Mouse (Mus musculus): ENCODE results near the gene A430078G23Rik. TPM values are rescaled to one million over a fixed set of nuclear protein-coding genes. Genes with fewer than 3 reads are reported as not detected.
A peak's percentile ranks its signal among the peaks of the same experiment; 100 is the strongest.

The A430078G23Rik gene
- total and polyA plus RNA-seq, 3 experiments = 2.8 to 3.8 TPM; not detected in 1

GRCm38 (mm10) chr8:3345337-3345736, 7.9 kb upstream of the A430078G23Rik start:
- Histone ChIP-seq H3K79me2 (ENCODE audit: control insufficient read depth, insufficient read depth, low read length, poor library complexity) (no peaks in the 10 kb centered on the region), H3K9me3 (replicated peaks; ENCODE audit: insufficient read depth, low read length) (no peaks in the 10 kb centered on the region), H3K27ac (ENCODE audit: control insufficient read depth, low read depth, low read length) (no peak overlapping the region), H3K9ac (ENCODE audit: control insufficient read depth, low read depth, low read length, poor library complexity, severe bottlenecking) (no peak overlapping the region), H3K4me3 (ENCODE audit: control insufficient read depth in 1 of 2, insufficient read depth in 1 of 2, low read depth in 2 of 2, low read length in 2 of 2) (no peak overlapping the region), H3K4me1 (ENCODE audit: control insufficient read depth in 1 of 2, insufficient read depth in 2 of 2, low read length in 2 of 2) (peaks cover 3 to 9% of the 10 kb centered on the region in 2 experiments), H3K36me3 (ENCODE audit: control insufficient read depth in 1 of 2, insufficient read depth in 2 of 2, low read length in 2 of 2) (peaks cover 0 to 6% of the 10 kb centered on the region in 2 experiments; a peak in 2 of 4 replicates), H3K27me3 (ENCODE audit: control insufficient read depth in 1 of 2, insufficient read depth in 2 of 2, low read length in 2 of 2) (no peaks in the 10 kb centered on the region)
- no peak for DNase-seq (ENCODE audit: low read depth, low spot score)
- TF ChIP-seq ZNF384 (IDR thresholded peaks at IDR 0.05; ENCODE audit: low read depth, low read length) (no peak), E2F4 (IDR thresholded peaks at IDR 0.05; ENCODE audit: borderline replicate concordance, low read depth, low read length) (no peak)

- no peak overlapping the region for H3K9ac ChIP-seq (ENCODE audit: control insufficient read depth, low read depth, low read length, poor library complexity, severe bottlenecking)
- no peak overlapping the region for H3K27ac ChIP-seq (ENCODE audit: control insufficient read depth, low read depth, low read length)
- H3K27me3 ChIP-seq (ENCODE audit: control insufficient read depth in 1 of 2, insufficient read depth in 2 of 2, low read length in 2 of 2) = no peaks in the 10 kb centered on the region
- H3K4me1 ChIP-seq (ENCODE audit: control insufficient read depth in 1 of 2, insufficient read depth in 2 of 2, low read length in 2 of 2) = peaks cover 3 to 9% of the 10 kb centered on the region in 2 experiments
- peaks cover 0 to 6% of the 10 kb centered on the region in 2 experiments; a peak in 2 of 4 replicates for H3K36me3 ChIP-seq (ENCODE audit: control insufficient read depth in 1 of 2, insufficient read depth in 2 of 2, low read length in 2 of 2)
- TF ChIP-seq POLR2A (IDR thresholded peaks at IDR 0.05; ENCODE audit: control insufficient read depth in 1 of 2, insufficient read depth in 1 of 2, low read depth in 1 of 2, low read length in 2 of 2, poor library complexity in 1 of 2) (0 out of 4 replicates have a peak, but pooled peaks of 1 of the 2 experiments have one; percentile 36), TAL1 (IDR thresholded peaks at IDR 0.05; ENCODE audit: low read length) (no peak)
- DNase-seq (ENCODE audit: low read depth, low spot score) = peak; percentile 79
- peak overlapping the region in 1 of 2 experiments; percentile 26; a peak in 1 of 4 replicates for H3K4me3 ChIP-seq (ENCODE audit: control insufficient read depth in 1 of 2, insufficient read depth in 1 of 2, low read depth in 2 of 2, low read length in 2 of 2)
- H3K9me3 ChIP-seq (replicated peaks; ENCODE audit: insufficient read depth, low read length) = no peaks in the 10 kb centered on the region
- no peaks in the 10 kb centered on the region for H3K79me2 ChIP-seq (ENCODE audit: control insufficient read depth, insufficient read depth, low read length, poor library complexity)
Measured at GRCm38 (mm10) chr8:3346691-3347413, 6.4 kb upstream of the A430078G23Rik start.

- Histone ChIP-seq H3K79me2 (ENCODE audit: control insufficient read depth, insufficient read depth, low read length, poor library complexity) (no peaks in the 10 kb centered on the region), H3K4me1 (ENCODE audit: control insufficient read depth in 1 of 2, insufficient read depth in 2 of 2, low read length in 2 of 2) (peaks cover 3 to 15% of the 10 kb centered on the region in 2 experiments), H3K9me3 (replicated peaks; ENCODE audit: insufficient read depth, low read length) (no peaks in the 10 kb centered on the region), H3K4me3 (ENCODE audit: control insufficient read depth in 1 of 2, insufficient read depth in 1 of 2, low read depth in 2 of 2, low read length in 2 of 2) (no peak overlapping the region), H3K36me3 (ENCODE audit: control insufficient read depth in 1 of 2, insufficient read depth in 2 of 2, low read length in 2 of 2) (peaks cover 0 to 6% of the 10 kb centered on the region in 2 experiments; a peak in 2 of 4 replicates), H3K27ac (ENCODE audit: control insufficient read depth, low read depth, low read length) (no peak overlapping the region), H3K9ac (ENCODE audit: control insufficient read depth, low read depth, low read length, poor library complexity, severe bottlenecking) (no peak overlapping the region), H3K27me3 (ENCODE audit: control insufficient read depth in 1 of 2, insufficient read depth in 2 of 2, low read length in 2 of 2) (no peaks in the 10 kb centered on the region)
- no peak for DNase-seq (ENCODE audit: low read depth, low spot score)
- TF ChIP-seq CTCF (IDR thresholded peaks at IDR 0.05 in 2 of 3, conservative IDR thresholded peaks at IDR 0.05 in 1 of 3; ENCODE audit: control insufficient read depth in 1 of 3, insufficient read depth in 1 of 3, low read depth in 2 of 3, low read length in 3 of 3, poor library complexity in 1 of 3, severe bottlenecking in 1 of 3) = peak in 1 of 3 experiments; percentile 5; a peak in 1 of 6 replicates
- no peak for TF ChIP-seq SMC3 (IDR thresholded peaks at IDR 0.05; ENCODE audit: low read depth, low read length)
- TF ChIP-seq POLR2AphosphoS5 (IDR thresholded peaks at IDR 0.05; ENCODE audit: borderline replicate concordance, low read depth, low read length) = no peak
- TF ChIP-seq CHD1 (IDR thresholded peaks at IDR 0.05; ENCODE audit: low read depth, low read length) = no peak
Measured at GRCm38 (mm10) chr8:3348142-3348823, 4.9 kb upstream of the A430078G23Rik start.
